Mouse (Mus musculus): Measurements from ENCODE around the gene Crnkl1.

- TF ChIP-seq POLR2A (IDR thresholded peaks at IDR 0.05; ENCODE audit: low read depth, low read length) = no peak
- TF ChIP-seq CTCF (IDR thresholded peaks at IDR 0.05; ENCODE audit: borderline replicate concordance, insufficient read depth, low read length) = no peak
These were observed 2.2 kb upstream of the Crnkl1 start for GRCm38 (mm10) chr2:145936975-145937374.
